Mouse (Mus musculus) neutrophil, adult 5-6 weeks (primary cell): Measurements from ENCODE around the gene Uba7. TPM values are rescaled to one million over a fixed set of nuclear protein-coding genes. Genes with fewer than 3 reads are reported as not detected.
A peak's percentile ranks its signal among the peaks of the same experiment; 100 is the strongest.
"Not testable (repeated sequence)": the region's sequence is repeated elsewhere in the genome, so short reads cannot be mapped to it uniquely, and the experiment has no call there.

ENCODE experiments used
- ATAC-seq: fragments of 151-379, 151-347 bp; 2 replicates; pipeline ENCODE4 v1.8.0; 2017; ENCODE audit warnings: mild to moderate bottlenecking, moderate TSS enrichment; ENCODE audit not compliant: insufficient number of reproducible peaks, poor library complexity, low FRiP score, severe bottlenecking; ENCODE audit errors: extremely low read depth
- total RNA-seq: library from RNA; stranded (forward); fragments of 200-1000 nt; gene quantifications from 2 replicates; pipeline ENCODE4 v1.2.3, GENCODE M21; 2017

Gene Uba7
- total RNA-seq, 1 experiment from 2014 or later = 211 TPM

DNA sequence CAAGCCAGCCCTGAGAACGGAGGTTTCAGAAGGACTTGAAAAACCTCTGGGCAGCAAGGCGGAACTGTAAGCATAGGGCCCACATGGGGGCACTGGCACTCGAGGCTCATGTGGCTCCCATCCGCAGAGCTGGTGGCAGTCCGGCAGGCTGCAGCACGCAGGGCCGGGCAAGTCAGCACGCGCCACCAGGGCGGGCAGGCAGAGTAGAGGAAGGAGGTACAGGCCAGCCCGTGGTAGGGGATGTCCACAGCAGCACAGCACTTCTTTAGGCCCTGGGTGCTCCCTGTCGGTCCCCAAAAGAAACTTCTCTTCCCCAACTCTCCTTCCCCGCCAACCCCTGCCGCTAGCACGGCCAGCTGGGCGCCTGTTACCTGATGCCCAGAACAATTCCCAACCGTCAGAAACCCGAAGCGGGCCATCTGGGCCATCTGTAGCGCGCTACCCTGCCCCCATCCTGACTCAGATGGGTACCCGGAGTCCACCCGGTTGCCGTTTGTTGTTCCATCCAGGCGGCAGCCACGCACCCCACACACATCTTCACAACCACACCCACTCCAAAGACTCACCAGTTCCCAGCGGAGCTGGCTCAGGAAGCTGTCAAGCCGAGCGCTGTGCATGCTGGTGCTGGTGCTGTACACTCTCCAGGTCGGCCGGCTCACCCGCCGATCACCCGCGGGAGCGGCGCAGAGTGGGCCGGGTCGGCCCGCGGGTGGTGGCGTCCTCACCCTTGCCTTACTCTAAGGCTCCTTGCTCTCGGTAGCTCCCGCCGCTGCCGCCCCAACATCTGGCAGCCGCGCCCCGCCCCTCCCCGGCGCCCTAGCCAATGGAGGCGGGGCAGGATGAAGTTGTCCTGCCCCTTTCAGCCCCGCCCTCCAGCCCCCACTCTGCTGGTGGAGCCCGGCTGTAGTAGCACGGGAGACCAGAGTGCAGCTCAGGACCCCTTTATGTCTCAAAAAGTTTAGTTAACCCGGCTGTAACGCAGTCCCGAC lies 10.1 kb downstream of the Uba7 start, which contains the start of gene Inka1:
Gene Inka1 (minus strand): TSS at position 749 of the 989 bp plus-strand sequence.
- ATAC-seq = peak; percentile 57

DNA sequence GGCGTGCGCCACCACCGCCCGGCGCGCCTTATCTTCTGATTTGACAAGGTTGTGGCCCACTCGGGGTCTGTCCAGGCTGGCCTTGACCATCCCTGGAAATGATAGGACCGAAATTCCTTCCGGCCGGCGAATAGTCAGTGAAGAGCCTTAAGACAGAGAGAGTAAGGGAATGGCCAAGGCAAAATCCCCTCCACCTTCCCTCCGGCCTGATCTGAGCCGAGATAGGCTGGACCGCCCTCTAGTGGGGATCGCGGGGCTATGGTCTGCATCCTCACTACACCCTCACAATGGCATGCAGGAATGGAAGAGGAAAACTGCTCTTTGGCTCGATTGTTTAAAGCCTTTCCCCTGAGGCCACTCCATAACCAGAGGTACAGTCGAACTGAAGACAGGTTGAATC lies 11.1 kb downstream of the Uba7 start:
- peak; percentile 68; the same call in 1 of the 2 replicates for ATAC-seq

DNA sequence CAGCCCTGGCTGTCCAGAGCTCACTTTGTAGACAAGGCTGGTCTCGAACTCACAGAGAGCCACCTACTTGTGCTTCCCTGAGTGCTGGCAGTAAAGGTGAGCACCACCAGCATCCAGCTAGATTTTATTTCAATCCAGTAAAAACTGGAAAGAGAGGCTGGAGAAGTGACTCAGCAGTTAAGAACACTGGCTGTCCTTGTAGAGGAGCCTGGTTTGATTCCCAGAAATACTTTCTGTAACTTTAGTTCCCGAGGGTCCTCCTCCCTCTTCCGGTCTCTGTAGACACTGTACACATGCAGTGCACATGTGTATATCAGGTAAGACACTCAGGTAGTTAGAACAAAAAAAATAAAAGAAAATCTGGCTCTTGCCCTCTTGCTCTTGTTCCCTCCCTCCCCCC lies 12.6 kb downstream of the Uba7 start:
- no peak for ATAC-seq

DNA sequence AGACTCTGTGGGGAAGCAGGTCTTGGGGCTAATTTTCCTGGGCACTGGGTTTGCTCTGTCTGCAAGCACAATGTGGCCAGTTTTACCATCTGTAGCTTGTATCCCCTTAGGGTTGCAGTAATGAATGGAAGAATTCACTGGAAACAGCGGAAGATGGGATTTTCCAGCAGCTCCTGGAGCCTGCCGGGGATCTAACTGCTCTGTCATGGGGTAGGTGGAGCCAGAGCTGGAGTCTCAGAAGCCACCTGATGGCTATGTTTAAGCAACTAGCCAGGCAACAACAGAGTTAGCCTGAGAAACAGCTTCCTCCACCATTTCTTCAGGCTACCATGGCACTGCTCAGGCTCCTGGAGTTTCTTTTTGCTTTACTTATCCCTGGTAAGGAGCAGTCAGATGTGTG lies 16.9 kb downstream of the Uba7 start, which contains the start of gene Cdhr4:
Gene Cdhr4 (plus strand): TSS at position 301 of the 400 bp plus-strand sequence.
- ATAC-seq = no peak

DNA sequence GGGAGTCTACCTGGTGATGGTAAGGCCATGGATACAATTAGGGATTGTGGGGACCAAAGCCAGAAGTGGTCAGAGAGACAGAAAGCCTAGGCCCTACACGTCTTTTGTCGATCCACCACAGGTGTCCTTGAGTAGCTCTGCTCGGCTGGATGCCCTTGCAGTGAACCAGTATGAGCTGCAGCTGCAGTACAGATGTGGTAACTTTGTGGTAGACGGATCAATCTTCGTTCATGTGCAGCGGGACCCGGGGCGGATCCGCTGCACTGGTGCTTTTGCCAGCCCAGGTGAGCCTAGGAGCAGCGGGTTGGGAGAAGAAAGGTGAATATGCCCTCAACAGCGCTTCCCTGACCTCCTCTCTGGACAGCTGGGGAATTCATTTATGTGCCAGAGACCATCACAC lies 17.7 kb downstream of the Uba7 start:
- ATAC-seq = no peak

DNA sequence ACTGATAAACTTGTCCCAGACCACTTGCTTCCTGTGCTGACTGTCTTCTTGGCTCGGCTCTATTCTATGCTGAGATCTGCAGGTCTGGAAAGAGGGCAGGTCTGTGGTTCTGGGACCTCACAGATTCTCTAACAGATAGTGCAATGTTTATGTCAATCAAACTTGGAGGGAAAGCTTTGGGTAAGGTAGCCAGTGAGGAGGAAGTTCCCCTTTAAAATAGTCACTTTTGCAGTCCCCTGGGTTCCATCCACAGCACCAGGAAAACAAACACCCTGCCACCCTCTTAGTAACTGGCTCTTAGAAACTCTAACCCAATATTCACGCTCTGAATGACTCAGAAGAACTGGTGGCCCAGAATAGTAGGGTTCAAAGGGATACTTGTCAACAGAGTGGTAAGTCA lies 19.2 kb downstream of the Uba7 start:
- ATAC-seq = no peak

DNA sequence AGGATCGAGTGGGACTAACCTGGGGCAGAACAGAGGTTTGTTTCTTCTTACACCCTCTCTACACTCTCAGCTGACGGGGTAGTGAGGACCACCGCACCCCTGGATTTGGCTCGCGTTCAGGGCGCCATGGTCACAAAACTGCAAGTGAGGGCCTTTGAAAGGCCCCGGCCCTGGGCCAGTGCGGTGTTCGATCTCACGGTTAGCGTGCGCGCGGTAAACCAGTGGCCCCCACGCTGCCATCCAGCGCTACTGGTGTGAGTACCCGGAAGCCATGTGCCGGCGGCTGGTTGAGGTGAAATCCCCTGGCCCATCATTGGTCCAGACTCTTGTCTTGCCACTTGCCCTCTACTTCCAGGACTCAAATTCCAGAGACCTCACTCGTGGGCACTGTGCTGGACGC lies 20.2 kb downstream of the Uba7 start:
- ATAC-seq = no peak

DNA sequence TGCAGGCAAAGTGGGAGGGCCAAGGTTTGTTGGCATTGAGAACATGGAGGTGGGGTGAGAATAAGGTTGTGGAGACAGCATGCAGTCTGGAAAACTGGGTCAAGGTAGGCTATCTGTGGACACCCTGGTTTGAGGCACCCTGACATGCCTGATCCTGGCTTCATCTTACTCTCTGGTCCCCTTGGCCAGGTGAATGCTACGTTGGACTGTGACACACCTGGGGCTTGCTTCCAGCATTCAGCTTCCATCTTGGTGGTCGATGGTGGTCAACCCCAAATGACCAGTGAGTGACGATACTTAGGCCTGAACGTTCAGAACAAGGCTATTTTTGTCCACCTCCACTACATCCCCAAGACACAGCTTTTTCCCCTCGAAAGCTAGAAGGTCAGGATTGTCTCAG lies 20.7 kb downstream of the Uba7 start, which contains the start of gene Gm20662:
Gene Gm20662 (plus strand): TSS at position 301 of the 400 bp plus-strand sequence.
- no peak for ATAC-seq

DNA sequence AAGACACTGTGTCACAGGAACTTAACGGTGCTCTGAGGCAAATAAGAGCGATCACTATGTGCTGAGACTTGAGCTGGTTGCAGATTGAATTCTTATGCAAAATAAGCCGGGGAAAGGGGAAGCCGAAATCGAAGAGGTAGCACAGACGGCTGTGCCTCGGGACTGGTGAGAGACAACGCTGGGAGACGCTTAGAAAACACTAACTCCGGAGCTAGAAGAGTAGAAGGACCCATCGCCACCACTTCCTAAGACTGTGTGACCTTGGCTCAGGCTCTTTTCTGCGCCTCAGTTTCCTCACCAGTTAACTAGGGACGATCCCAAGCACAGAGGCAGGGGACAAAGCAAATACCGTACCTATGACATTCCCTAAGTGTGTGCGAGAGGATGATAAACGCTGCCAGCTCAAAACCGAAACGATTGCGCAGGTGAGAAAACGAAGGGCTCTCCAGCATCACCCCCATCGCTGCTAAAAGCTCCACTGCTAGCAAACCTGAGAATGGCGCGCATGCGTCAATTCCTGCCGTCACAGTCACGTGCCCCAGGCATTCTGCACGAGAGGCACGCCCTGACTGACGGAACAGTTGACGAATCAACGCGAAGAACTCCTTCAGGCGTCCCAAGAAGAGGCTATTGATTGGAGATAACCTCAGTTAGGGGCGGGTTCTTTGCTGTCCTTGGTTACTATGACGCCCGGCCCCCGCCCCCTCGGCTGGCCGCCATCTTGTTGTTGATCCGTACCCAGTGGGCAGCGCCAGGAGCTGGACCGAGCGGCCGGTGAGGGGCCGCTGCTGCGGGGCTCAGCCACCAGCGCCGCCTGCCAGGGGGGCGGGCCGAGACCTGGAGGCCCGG lies 26.8 kb downstream of the Uba7 start, which contains the start of gene Ip6k1:
Gene Ip6k1 (plus strand): TSS at position 580 of the 849 bp plus-strand sequence.
- ATAC-seq = peak; percentile 98

DNA sequence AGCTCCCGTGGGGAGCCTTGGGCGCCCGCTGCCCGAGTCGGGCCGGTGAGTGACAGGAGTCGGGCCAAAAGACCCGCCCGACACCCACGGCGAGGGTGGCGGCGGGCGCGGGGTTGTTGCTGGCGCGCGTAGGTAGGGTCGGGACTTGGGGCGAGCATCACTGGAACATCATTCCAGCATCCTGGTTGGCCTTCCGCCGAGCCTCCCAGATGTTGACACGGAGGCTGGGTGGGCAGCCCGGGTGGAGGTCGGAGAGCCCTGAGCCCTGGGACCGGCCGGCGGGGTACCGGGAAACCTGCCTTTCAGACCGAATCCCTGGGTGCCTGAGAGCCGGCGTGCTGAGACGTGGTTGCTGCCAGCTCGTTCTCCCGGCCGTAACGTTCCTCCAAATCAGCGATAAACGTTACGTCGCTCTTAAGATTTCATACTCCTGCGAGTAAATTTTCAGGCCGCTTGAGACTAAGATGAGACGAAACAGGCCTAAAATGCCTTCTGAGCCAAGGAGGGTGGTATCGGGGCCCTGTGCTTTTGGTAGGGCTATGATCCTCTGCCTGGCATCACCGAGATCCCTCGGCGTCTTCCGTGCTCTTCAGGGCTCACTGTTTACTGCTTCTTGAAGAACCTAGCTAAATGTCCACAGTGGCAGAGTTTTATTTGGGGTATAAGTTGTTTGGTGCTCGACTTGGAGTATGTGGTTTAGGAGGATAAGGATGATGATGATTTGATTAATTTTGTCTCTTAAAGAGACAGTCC lies 27.6 kb downstream of the Uba7 start:
- ATAC-seq = no peak

DNA sequence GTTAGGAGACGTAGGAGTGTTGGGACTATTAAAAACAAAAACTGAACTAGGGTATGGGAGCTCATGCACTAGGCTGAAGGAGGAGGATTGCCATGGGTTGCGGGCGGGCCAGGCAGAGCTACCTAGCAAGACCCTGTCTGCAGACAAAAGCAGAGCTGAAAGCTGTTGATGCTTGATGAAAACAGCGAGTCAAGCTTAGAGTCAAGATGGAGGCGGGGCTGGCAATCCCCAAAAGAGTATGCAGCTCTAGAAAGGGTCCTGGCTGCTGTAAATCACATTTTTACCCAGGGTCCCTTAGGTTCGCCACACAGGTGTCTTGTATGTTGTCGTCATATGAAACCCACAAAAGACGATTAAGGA lies 28.2 kb downstream of the Uba7 start:
- no peak for ATAC-seq

DNA sequence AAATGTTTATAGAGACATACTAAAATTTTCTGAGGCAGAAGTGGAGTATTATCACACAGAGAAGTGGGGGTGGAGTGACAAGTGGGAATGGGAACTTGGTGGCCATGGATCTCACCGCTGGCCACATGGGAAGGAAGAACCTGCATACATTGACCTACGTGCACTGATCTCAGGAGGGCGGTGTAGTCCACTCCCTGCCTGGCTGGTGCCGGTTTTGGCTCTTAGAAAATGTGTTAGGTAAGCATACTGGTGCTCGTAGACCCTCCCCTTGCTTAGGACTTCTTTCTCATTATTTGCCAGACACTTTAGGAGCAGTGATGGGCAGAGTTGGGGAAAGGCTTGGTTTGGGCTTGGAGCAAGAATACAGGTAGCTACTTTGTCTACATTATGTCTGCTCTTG lies 32.7 kb downstream of the Uba7 start:
- ATAC-seq = no peak

DNA sequence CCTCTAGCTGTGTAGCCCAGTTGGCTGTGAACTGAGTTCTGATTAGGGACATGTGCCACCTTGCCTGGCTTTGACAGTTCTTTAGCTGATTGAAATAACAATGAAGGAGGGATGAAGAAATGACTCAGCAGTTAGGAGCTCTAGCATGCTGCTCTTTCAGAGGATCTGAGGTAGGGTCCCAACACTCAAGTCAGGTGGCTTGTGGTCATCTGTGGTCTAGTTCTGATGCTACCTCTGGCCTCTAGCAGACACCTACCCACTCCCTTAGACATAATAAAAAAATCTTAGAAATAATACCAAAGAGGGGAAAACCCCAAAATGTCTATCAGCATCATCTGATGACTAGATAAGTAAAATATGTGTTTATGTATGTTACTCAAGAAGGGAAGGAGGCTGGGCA lies 35.1 kb downstream of the Uba7 start:
- no peak for ATAC-seq

DNA sequence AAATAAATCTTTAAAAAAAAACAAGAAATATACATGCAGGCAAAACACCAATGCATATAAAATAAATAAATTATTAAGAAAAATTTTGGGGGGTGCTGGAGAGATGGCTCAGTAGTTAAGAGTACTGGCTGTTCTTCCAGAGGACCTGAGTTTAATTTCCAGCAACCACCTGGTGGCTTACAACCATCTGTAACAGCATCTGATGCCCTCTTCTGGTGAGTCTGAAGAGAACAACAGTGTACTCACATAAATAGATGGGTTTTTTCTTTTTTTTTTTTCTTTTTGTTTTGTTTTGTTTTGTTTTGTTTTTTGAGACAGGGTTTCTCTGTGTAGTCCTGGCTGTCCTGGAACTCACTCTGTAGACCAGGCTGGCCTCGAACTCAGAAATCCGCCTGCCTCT lies 38.3 kb downstream of the Uba7 start:
- not testable (repeated sequence) for ATAC-seq

DNA sequence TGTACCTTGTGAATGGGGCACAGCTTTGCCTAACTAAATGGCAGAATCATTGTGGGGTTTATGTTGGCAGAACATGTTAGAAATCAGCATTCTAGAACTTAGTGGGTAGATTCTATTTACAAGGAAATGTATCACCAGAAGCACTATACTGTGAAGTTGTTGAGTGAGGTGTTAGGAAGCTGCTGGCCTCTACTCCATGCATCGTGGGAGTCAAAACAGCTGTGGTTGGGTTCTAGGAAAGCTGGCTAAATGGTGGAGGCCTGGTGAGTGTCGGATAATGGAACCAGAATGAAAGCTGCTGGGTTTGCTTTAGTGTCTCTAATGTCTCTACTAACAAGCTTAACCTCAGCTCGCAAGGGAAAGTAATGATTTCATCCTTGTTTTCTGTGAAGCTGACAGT lies 41.8 kb downstream of the Uba7 start:
- ATAC-seq = no peak

DNA sequence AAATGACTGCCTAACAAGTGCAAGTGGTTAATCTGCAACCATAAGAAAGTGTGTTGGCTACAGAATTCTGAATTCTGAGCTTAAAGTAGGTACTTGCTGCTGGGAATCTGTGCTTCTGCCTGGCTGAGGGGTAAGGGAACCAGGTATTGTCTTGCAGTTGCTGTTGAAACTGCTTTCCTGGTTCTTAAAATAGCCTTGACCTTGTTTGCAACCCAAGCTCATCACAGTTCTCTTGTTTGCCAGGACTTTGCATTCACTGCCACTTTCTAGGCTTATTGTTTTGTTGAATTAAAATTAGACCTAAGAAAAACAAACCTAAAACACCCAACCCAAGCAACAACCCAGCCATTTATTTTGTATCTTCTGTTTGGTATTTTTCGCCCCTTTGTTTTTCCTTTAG lies 45.4 kb downstream of the Uba7 start:
- ATAC-seq = no peak

DNA sequence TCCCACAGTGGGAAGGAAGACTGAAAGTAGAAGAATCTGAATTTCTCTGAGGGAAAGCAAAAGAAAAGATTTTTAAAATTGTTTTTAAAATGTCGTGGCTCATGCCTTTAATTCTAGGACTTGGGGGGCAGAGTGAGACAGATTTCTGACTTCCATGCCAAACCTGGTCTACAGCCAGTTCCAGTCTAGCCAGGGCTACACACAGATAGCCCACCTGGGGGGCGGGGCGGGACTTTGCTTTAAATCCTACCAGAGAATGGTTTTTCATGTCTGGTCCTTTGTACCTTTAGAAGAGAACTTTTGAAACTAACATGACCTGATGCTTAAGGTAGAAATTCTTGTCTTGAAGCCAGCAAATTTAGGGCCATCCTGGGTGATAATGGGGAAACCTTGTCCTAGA lies 47.9 kb downstream of the Uba7 start:
- no peak for ATAC-seq

DNA sequence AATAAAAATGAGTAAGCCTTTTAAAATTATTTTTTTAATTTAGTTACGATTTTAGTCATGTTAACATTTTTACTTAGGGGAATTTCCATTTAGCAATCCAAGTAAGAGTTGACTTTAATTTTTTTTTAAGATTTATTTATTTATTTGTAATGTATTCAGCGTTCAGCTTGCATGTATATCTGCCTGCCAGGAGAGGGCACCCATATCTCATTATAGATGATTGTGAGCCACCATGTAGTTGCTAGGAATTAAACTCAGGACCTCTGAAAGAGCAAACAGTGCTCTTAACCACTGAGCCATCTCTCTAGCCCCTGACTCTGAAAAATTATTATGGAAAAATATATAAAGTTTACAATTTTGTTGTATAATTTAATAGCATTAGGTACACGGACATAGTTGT lies 51.3 kb downstream of the Uba7 start:
- no peak for ATAC-seq

DNA sequence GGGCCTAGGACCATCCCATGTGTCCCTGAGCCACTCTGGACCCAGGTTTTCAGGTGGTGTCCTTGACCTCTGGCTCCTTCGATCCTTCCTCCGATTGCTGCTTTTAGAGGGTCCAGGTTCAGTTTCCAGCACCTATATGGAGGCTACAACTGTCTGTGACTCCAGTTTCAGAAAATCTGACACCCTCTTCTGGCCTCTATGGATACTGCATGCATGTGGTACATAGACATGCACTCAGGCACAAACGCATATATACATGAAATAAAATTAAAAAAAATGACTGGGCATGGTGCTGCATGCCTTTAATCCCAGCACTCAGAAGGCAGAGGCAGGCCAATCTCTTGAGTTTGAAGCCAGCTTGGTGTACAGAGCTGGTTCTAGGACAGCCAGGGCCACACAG lies 52.6 kb downstream of the Uba7 start:
- ATAC-seq = no peak
